Mouse (Mus musculus): ENCODE measurements around the gene Myh9. TPM values are rescaled to one million over a fixed set of nuclear protein-coding genes. Genes with fewer than 3 reads are reported as not detected.
A peak's percentile ranks its signal among the peaks of the same experiment; 100 is the strongest.
"Not testable (repeated sequence)": the region's sequence is repeated elsewhere in the genome, so short reads cannot be mapped to it uniquely, and the experiment has no call there.

Gene Myh9
- total RNA-seq, 2 experiments from 2014 or later: 98.3 to 195 TPM

- no peak for ATAC-seq (replicated peaks; ENCODE audit: low FRiP score, low TSS enrichment, poor library complexity, severe bottlenecking)
Observed at GRCm38 (mm10) chr15:77745081-77745480, 96.9 kb downstream of the Myh9 start.

DNA sequence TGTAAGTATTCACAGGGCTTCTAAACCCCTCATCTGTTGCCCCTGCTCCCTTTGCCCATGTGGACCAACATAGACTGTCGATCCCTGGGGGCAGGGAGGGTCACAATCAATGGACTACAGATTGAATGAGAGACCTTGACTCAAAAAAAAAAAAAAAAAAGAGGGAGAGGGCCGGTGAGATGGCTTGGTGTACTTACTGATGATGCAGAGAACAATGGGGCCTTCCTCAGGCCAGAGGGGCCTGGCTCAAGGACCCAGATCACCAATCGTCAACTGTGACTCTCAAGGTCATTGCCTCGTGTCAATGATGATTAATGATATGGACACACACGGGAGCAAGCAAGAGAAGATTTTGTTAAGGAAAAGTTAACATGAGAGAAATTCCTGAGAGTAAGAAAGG is 97.3 kb downstream of the Myh9 start:
- no peak for ATAC-seq (replicated peaks; ENCODE audit: low FRiP score, low TSS enrichment, poor library complexity, severe bottlenecking)

DNA sequence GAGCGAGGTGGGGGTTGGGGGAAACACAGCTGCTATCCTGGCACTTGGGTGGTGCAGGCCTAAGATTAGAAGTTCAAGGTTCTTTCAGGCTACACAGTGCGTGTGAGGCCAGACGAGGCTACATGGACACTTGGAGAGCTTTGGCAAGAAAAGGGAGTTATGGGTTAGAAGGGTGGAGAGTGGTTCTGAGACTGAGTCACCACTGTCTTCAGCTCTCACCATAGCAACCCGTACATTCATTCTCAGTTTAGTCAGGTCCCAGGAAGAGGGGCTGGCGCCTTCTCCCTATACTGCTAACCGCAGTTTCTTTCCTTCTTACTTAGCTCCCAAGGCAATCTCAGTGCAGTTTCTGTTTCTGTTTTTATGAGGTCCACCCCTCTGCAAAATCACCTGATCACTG is 100.4 kb downstream of the Myh9 start:
- not testable (repeated sequence) for ATAC-seq (replicated peaks; ENCODE audit: low FRiP score, low TSS enrichment, poor library complexity, severe bottlenecking)

GRCm38 (mm10) chr15:77740511-77741297 is 101.3 kb downstream of the Myh9 start:
- peak; percentile 78 for ATAC-seq (replicated peaks; ENCODE audit: low FRiP score, low TSS enrichment, poor library complexity, severe bottlenecking)

DNA sequence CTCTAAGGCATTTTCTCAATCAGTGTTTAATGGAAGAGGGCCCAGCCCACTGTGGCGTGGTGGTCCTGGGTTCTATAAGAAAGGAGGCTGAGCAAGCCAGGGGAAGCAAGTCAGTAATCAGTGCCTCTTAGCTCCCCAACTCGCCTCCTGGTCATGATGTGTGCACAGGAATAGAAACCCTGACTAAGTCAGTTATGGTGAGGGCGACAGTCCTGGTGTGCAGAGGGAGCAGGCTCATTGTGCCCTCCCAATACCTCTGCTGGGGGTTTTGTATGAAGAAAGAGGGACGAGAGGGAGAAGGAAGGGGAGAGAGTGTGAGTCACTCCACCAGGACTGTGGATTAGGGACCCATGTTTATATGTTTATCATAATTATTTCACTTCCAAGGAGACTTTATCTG is 108.1 kb downstream of the Myh9 start:
- ATAC-seq (replicated peaks; ENCODE audit: low FRiP score, low TSS enrichment, poor library complexity, severe bottlenecking): not testable (repeated sequence)

- peak; percentile 66 for ATAC-seq (replicated peaks; ENCODE audit: low FRiP score, low TSS enrichment, poor library complexity, severe bottlenecking)
Observed at GRCm38 (mm10) chr15:77733380-77733779, 108.6 kb downstream of the Myh9 start.

DNA sequence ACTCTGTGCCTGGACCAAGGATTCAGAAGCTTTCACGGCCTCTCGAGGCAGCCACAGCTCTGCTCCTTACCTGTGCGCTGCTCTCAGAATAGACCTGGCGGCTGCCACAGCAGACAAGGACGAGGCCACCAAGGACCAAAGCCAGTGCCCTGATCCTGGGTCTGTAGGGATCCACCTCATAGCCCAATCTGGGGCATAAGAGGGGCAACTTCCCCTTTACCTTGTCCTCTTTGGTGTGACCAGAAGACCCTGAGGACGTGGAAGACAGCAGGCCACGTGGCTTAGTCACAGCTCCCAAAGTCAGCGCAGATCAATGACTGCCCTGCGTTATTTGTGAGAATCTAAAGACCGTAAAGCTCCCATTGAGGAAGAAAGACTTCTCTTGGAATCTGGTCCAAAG is 109.1 kb downstream of the Myh9 start:
- not testable (repeated sequence) for ATAC-seq (replicated peaks; ENCODE audit: low FRiP score, low TSS enrichment, poor library complexity, severe bottlenecking)

DNA sequence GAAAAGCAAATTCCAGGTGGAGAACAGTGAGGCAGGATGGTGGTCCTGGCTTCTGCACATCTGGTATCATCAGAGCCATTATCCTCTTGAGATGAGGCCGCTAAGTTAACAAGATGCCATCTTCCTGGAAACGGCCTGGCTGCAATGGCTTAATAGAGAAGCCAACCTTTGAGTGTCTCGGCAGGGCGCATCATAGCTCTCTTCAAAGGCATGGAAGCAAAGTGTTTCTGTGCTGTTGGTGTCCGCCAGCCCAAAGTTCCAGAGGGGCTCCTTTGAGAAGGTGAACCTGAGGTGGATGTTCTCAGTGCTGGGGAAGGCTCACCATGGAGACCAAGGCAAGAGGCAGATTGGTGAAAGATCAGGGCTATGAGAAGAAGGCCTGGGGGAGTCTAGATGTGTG is 110.4 kb downstream of the Myh9 start:
- no peak for ATAC-seq (replicated peaks; ENCODE audit: low FRiP score, low TSS enrichment, poor library complexity, severe bottlenecking)

- not testable (repeated sequence) for ATAC-seq (replicated peaks; ENCODE audit: low FRiP score, low TSS enrichment, poor library complexity, severe bottlenecking)
Observed at GRCm38 (mm10) chr15:77728739-77729138, 113.2 kb downstream of the Myh9 start, which contains the start of gene Apol9b. Apol9b (plus strand) TSS chr15:77729039.

- not testable (repeated sequence) for ATAC-seq (replicated peaks; ENCODE audit: low FRiP score, low TSS enrichment, poor library complexity, severe bottlenecking)
Observed at GRCm38 (mm10) chr15:77727745-77728144, 114.2 kb downstream of the Myh9 start.

- ATAC-seq (replicated peaks; ENCODE audit: low FRiP score, low TSS enrichment, poor library complexity, severe bottlenecking): peak; percentile 69; the same call in 1 of the 2 replicates
Observed at GRCm38 (mm10) chr15:77727139-77727538, 114.8 kb downstream of the Myh9 start.

GRCm38 (mm10) chr15:77725393-77726020 is 116.5 kb downstream of the Myh9 start:
- ATAC-seq (replicated peaks; ENCODE audit: low FRiP score, low TSS enrichment, poor library complexity, severe bottlenecking): not testable (repeated sequence)

DNA sequence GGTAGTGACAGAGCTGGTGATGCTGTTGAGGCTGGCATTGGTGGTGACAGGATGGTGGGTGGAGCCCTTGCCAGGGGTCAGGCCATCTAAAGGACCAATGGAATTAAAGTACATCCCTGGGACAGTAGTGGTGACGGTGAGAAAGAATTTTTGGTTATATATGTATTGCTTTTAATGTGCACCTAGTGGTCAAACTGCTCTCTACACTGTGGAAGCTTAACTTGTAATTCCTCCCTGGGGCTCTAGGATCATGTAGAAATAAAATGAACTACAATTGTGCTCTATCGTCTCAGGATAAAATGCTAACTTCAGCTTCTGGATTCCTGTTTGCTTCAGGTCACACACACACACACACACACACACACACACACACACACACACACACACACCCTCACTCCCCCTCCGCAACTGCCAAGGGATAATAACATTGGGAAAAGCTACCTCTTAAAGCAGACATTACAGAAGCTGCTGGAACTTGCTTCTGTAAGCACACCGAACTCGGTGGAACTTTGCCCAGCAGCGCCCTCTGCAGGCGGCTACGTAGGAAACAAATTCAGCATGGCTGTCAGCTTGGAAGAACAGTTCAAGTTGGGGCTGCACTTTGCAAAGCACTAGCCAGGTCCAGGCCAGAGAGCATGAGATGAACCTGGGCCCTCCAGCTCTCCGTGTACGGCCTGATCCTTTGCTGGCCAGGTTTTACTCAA is 117.6 kb downstream of the Myh9 start:
- ATAC-seq (replicated peaks; ENCODE audit: low FRiP score, low TSS enrichment, poor library complexity, severe bottlenecking): peak; percentile 61

GRCm38 (mm10) chr15:77721509-77721908 is 120.5 kb downstream of the Myh9 start:
- not testable (repeated sequence) for ATAC-seq (replicated peaks; ENCODE audit: low FRiP score, low TSS enrichment, poor library complexity, severe bottlenecking)

GRCm38 (mm10) chr15:77718240-77718639 is 123.7 kb downstream of the Myh9 start:
- not testable (repeated sequence) for ATAC-seq (replicated peaks; ENCODE audit: low FRiP score, low TSS enrichment, poor library complexity, severe bottlenecking)

Other genes starting within 250 kb of the Myh9 start
- not detected in 2 replicates for gene Apol10b, start 246.1 kb downstream of the Myh9 start, total RNA-seq (2014; fragmentation: Nextera tagmentation)
- not detected in 2 replicates for gene Apol10b, start 246.1 kb downstream of the Myh9 start, total RNA-seq (2017)
- gene Gm36245, start 242.9 kb downstream of the Myh9 start, total RNA-seq (2014; fragmentation: Nextera tagmentation): not detected in 2 replicates
- not detected in 2 replicates for gene Gm36245, start 242.9 kb downstream of the Myh9 start, total RNA-seq (2017)
- gene Apol11b, start 198.9 kb downstream of the Myh9 start, total RNA-seq (2014; fragmentation: Nextera tagmentation): not detected in 2 replicates
- gene Apol11b, start 198.9 kb downstream of the Myh9 start, total RNA-seq (2017): 0.52 TPM in 1 of 2 replicates, not detected in the other
- 1.2 TPM in 1 of 2 replicates, not detected in the other for gene Apol7e, start 143.3 kb downstream of the Myh9 start, total RNA-seq (2014; fragmentation: Nextera tagmentation)
- 1.5 and 2.0 TPM in 2 replicates for gene Apol7e, start 143.3 kb downstream of the Myh9 start, total RNA-seq (2017)
- not detected in 2 replicates for gene Apol9b, start 113.1 kb downstream of the Myh9 start, total RNA-seq (2014; fragmentation: Nextera tagmentation)
- 0.38 TPM in 1 of 2 replicates, not detected in the other for gene Apol9b, start 113.1 kb downstream of the Myh9 start, total RNA-seq (2017)
- gene Apol8, start 85.2 kb downstream of the Myh9 start, total RNA-seq (2014; fragmentation: Nextera tagmentation): 3.8 and 5.5 TPM in 2 replicates
- gene Apol8, start 85.2 kb downstream of the Myh9 start, total RNA-seq (2017): 1.4 and 1.6 TPM in 2 replicates
- gene Txn2, start 86.8 kb upstream of the Myh9 start, total RNA-seq (2014; fragmentation: Nextera tagmentation): 335 and 427 TPM in 2 replicates
- gene Txn2, start 86.8 kb upstream of the Myh9 start, total RNA-seq (2017): 80.6 and 101 TPM in 2 replicates
- 8.0 and 9.6 TPM in 2 replicates for gene Foxred2, start 114.5 kb upstream of the Myh9 start, total RNA-seq (2014; fragmentation: Nextera tagmentation)
- gene Foxred2, start 114.5 kb upstream of the Myh9 start, total RNA-seq (2017): 5.4 and 9.3 TPM in 2 replicates
- 308 and 313 TPM in 2 replicates for gene Eif3d, start 128.6 kb upstream of the Myh9 start, total RNA-seq (2014; fragmentation: Nextera tagmentation)
- 315 and 357 TPM in 2 replicates for gene Eif3d, start 128.6 kb upstream of the Myh9 start, total RNA-seq (2017)